Mouse (Mus musculus) spleen, adult 18-20 months (tissue): ENCODE results near the gene 4933424G06Rik.
"Not testable (repeated sequence)": the region's sequence is repeated elsewhere in the genome, so short reads cannot be mapped to it uniquely, and the experiment has no call there.

Experiments used
- DNase-seq, 2 experiments: peaks; one replicate each; pipeline ENCODE4 v3.0.0; 2022; ENCODE audit warnings: mixed read lengths in 2 of 2

The 4933424G06Rik gene

GRCm38 (mm10) chr1:36709854-36710280, at the start of gene 4933424G06Rik:
Gene 4933424G06Rik (plus strand): TSS chr1:36710149.
- DNase-seq = peak; percentile 96 to 97

GRCm38 (mm10) chr1:36664457-36664856, 45.5 kb upstream of the 4933424G06Rik start:
- no peak for DNase-seq

- no peak for DNase-seq
Observed at GRCm38 (mm10) chr1:36665165-36665723, 44.7 kb upstream of the 4933424G06Rik start.

GRCm38 (mm10) chr1:36665934-36666333, 44.0 kb upstream of the 4933424G06Rik start:
- DNase-seq = no peak

GRCm38 (mm10) chr1:36668007-36668406, 41.9 kb upstream of the 4933424G06Rik start:
- DNase-seq = not testable (repeated sequence)

- no peak for DNase-seq
Observed at GRCm38 (mm10) chr1:36670256-36670655, 39.7 kb upstream of the 4933424G06Rik start.

- no peak for DNase-seq
Observed at GRCm38 (mm10) chr1:36671260-36671659, 38.7 kb upstream of the 4933424G06Rik start.

GRCm38 (mm10) chr1:36672648-36673350, 37.1 kb upstream of the 4933424G06Rik start:
- DNase-seq = no peak

- DNase-seq = no peak
Observed at GRCm38 (mm10) chr1:36674936-36675335, 35.0 kb upstream of the 4933424G06Rik start.

GRCm38 (mm10) chr1:36680893-36681292, 29.1 kb upstream of the 4933424G06Rik start:
- no peak for DNase-seq

GRCm38 (mm10) chr1:36682620-36683355, 27.2 kb upstream of the 4933424G06Rik start, which contains the start of gene Fam178b:
Gene Fam178b (minus strand): TSS chr1:36683183.
- DNase-seq = no peak

GRCm38 (mm10) chr1:36683810-36684467, 26.0 kb upstream of the 4933424G06Rik start:
- peak; percentile 46 to 75 for DNase-seq

GRCm38 (mm10) chr1:36690671-36691235, 19.2 kb upstream of the 4933424G06Rik start:
- no peak for DNase-seq

GRCm38 (mm10) chr1:36691271-36692155, 18.4 kb upstream of the 4933424G06Rik start, which contains the start of gene Cox5b:
Gene Cox5b (plus strand): TSS chr1:36691449.
- peak; percentile 93 to 94 for DNase-seq

- no peak for DNase-seq
Observed at GRCm38 (mm10) chr1:36694871-36695270, 15.1 kb upstream of the 4933424G06Rik start.

- no peak for DNase-seq
Observed at GRCm38 (mm10) chr1:36696411-36696810, 13.5 kb upstream of the 4933424G06Rik start.

- no peak for DNase-seq
Observed at GRCm38 (mm10) chr1:36697030-36697429, 12.9 kb upstream of the 4933424G06Rik start.

GRCm38 (mm10) chr1:36707166-36707565, 2.8 kb upstream of the 4933424G06Rik start:
- DNase-seq = no peak

- no peak for DNase-seq
Observed at GRCm38 (mm10) chr1:36707797-36708196, 2.2 kb upstream of the 4933424G06Rik start.

- no peak for DNase-seq
Observed at GRCm38 (mm10) chr1:36708626-36709025, 1.3 kb upstream of the 4933424G06Rik start.

GRCm38 (mm10) chr1:36709055-36709853, 695 bp upstream of the 4933424G06Rik start:
- peak in 1 of 2 experiments; percentile 35 for DNase-seq
